ENCODE assay signal across 8 mouse cellular contexts in the genomic region with DNA sequence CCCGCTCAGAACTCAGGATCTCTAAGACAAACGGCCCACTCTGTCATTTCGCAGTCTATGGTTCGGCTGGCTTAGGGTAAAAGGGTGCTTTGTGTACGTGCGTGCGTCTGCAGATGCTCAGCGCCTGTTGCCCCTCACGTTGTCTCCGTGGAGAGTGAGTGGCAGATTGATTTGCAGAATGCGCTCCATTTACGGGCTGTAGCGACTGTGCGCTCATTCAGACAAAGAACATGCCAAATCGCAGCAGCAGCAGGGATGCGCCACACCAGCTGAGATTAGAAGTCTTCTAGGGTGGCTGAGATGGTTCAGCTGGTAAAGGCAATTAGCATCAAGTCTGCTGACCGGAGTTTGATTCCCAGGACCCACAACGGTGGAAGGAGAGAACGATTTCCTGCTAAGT. TPM values are rescaled to one million over a fixed set of nuclear protein-coding genes. Genes with fewer than 3 reads are reported as not detected.
DNase-seq lines count a peak whose midpoint lies in the region; ATAC-seq lines count a peak whose summit lies in the region.

No protein-coding gene starts in this region.

- H3K27me3 ChIP-seq in megakaryocyte, embryonic 14.5 days (replicated peaks): peaks cover 7% of the 10 kb centered on the region
- no peaks in the 10 kb centered on the region for H3K27me3 ChIP-seq in stomach, embryonic 16.5 days (ENCODE audit: control insufficient read depth, insufficient read depth, low read length)

- 0 out of 2 replicates have a peak overlapping the region, but pooled peaks have one; percentile 19 for H3K9ac ChIP-seq in stomach, embryonic 16.5 days (ENCODE audit: low read length)

- no peak overlapping the region for H3K27ac ChIP-seq in stomach, embryonic 16.5 days (ENCODE audit: low read length)

- H3K36me3 ChIP-seq in megakaryocyte, embryonic 14.5 days (replicated peaks; ENCODE audit: low read length): no peaks in the 10 kb centered on the region
- no peaks in the 10 kb centered on the region for H3K36me3 ChIP-seq in stomach, embryonic 16.5 days (ENCODE audit: control insufficient read depth, insufficient read depth, low read length)

- 38% methylated on average over 19 of the region's 19 CpGs for WGBS in stomach, embryonic 16.5 days

- peak overlapping the region; percentile 15 for H3K4me3 ChIP-seq in megakaryocyte, embryonic 14.5 days (replicated peaks)
- H3K4me3 ChIP-seq in stomach, embryonic 16.5 days (replicated peaks; ENCODE audit: low read length): no peak overlapping the region

- no peak for ATAC-seq in megakaryocyte, adult 5-6 weeks (ENCODE audit: poor library complexity, severe bottlenecking)
- no peak for ATAC-seq in stomach, embryonic 16.5 days (ENCODE audit: insufficient read depth, low FRiP score)

- H3K4me2 ChIP-seq in stomach, embryonic 16.5 days (ENCODE audit: low read depth, low read length): no peak overlapping the region

- H3K4me1 ChIP-seq in megakaryocyte, embryonic 14.5 days: peaks cover 15% of the 10 kb centered on the region
- 0 out of 2 replicates have a peak, but pooled peaks cover 8% of the 10 kb centered on the region for H3K4me1 ChIP-seq in stomach, embryonic 16.5 days (ENCODE audit: control insufficient read depth, insufficient read depth, low read length)

- peak; percentile 36 for DNase-seq in embryo, embryonic 11 days
- DNase-seq in embryo, embryonic 10.5 days (ENCODE audit: low spot score): no peak
- DNase-seq in layer of hippocampus, postnatal 14 days (ENCODE audit: low spot score in 2 of 2): peak; percentile 43 to 47
- DNase-seq in gastrocnemius, postnatal 4 days (ENCODE audit: low spot score in 2 of 2): no peak
- DNase-seq in thymus, postnatal 4 days: no peak

- H3K9me3 ChIP-seq in megakaryocyte, embryonic 14.5 days: peaks cover 13% of the 10 kb centered on the region
- no peaks in the 10 kb centered on the region for H3K9me3 ChIP-seq in stomach, embryonic 16.5 days (replicated peaks; ENCODE audit: control insufficient read depth, low read length)

RNA-seq across cellular contexts. Expression of a gene that starts 2.8 kb away (rescaled TPM):
- polyA plus RNA-seq in megakaryocyte, embryonic 14.5 days (2012; ENCODE audit: insufficient read depth, low replicate concordance): 0.36 TPM in 1 of 2 replicates, not detected in the other
- total RNA-seq in megakaryocyte, adult 5-6 weeks (2015): 10.3 and 12.6 TPM in 2 replicates
- total RNA-seq in megakaryocyte, adult 5-6 weeks (2017): 14.8 and 16.0 TPM in 2 replicates
- total RNA-seq in layer of hippocampus, postnatal 14 days (2021): 10 to 100 TPM; 28.8 to 28.9 TPM
- polyA plus RNA-seq in stomach, embryonic 16.5 days (2015; fragmentation: Nextera tagmentation; extraction: Ambion mirVana): 16.9 and 17.6 TPM in 2 replicates
- total RNA-seq in gastrocnemius, postnatal 4 days (2021): 10 to 100 TPM; 13.8 to 16.4 TPM

RNA-seq across cellular contexts. Expression of a gene that starts 58.6 kb away (rescaled TPM):
- not detected in 2 replicates for polyA plus RNA-seq in megakaryocyte, embryonic 14.5 days (2012; ENCODE audit: insufficient read depth, low replicate concordance)
- 0.22 and 0.32 TPM in 2 replicates for total RNA-seq in megakaryocyte, adult 5-6 weeks (2015)
- total RNA-seq in megakaryocyte, adult 5-6 weeks (2017): 0.20 and 0.22 TPM in 2 replicates
- total RNA-seq in layer of hippocampus, postnatal 14 days (2021): 10 to 100 TPM; 27.6 to 31.4 TPM
- 3.8 and 4.3 TPM in 2 replicates for polyA plus RNA-seq in stomach, embryonic 16.5 days (2015; fragmentation: Nextera tagmentation; extraction: Ambion mirVana)
- 10 to 100 TPM; 17.1 to 19.8 TPM for total RNA-seq in gastrocnemius, postnatal 4 days (2021)

Comparison
In these comparisons a context has a peak if more than half of its experiments do, and no peak if none do; other contexts are left out.
1. DNase-seq: peak in embryo, embryonic 11 days (single experiment) and layer of hippocampus, postnatal 14 days (2 of 2); none in embryo, embryonic 10.5 days (single experiment), gastrocnemius, postnatal 4 days (0 of 2) and thymus, postnatal 4 days (single experiment).
2. RNA of a gene that starts 58.6 kb away (total RNA-seq): 27.6 to 31.4 TPM in layer of hippocampus, postnatal 14 days and 17.1 to 19.8 TPM in gastrocnemius, postnatal 4 days; 0.20 to 0.32 TPM in megakaryocyte, adult 5-6 weeks; every median in the first group is over 10 times any median in the second.